Mouse (Mus musculus): ENCODE data around the gene Ank3. TPM values are rescaled to one million over a fixed set of nuclear protein-coding genes. Genes with fewer than 3 reads are reported as not detected.

Ank3 gene
- polyA plus RNA-seq, 1 experiment from 2014 or later = 24.5 TPM

GRCm38 (mm10) chr10:69656321-69656720, 257.7 kb downstream of the Ank3 start:
- ATAC-seq (peak; percentile 27), DNase-seq (ENCODE audit: low spot score) (peak; percentile 91)
- no peak overlapping the region for H3K9ac ChIP-seq (replicated peaks; ENCODE audit: low read depth)
- H3K36me3 ChIP-seq (ENCODE audit: insufficient read depth, low read length) = no peaks in the 10 kb centered on the region
- no peaks in the 10 kb centered on the region for H3K27me3 ChIP-seq (replicated peaks; ENCODE audit: insufficient read depth, low read length)
- H3K4me2 ChIP-seq (replicated peaks; ENCODE audit: low read depth, low read length) = no peak overlapping the region
- H3K4me1 ChIP-seq (ENCODE audit: insufficient read depth, low read depth, low read length) = peaks cover 10% of the 10 kb centered on the region
- no peaks in the 10 kb centered on the region for H3K9me3 ChIP-seq (ENCODE audit: low read length)
- WGBS = 6% methylated on average over 3 of the region's 3 CpGs
- H3K27ac ChIP-seq (ENCODE audit: low read length) = no peak overlapping the region
- H3K4me3 ChIP-seq (ENCODE audit: low read depth, low read length) = no peak overlapping the region
- TF ChIP-seq CTCF (IDR thresholded peaks at IDR 0.05) = peak; percentile 91
- TF ChIP-seq EP300 (IDR thresholded peaks at IDR 0.05) = no peak

DNA sequence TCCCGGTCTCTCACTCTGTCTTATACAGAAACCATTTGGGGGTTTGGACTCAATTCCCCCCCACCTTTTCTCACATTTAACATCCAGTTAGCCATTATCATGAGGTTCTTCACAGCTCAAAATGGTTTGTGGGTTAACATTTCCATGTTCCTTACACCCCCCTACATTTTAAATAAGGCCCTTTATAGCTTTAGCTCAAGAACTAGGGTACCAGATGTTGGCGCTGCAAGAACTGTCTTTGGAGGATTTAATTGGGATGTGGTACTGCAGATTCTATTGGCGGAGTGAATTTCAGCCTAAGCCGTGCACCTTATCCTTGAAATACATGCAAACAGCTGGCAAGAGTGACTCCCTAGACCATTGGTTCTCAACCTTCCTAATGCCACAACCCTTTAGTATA, 261.2 kb downstream of the Ank3 start:
- H3K36me3 ChIP-seq (ENCODE audit: insufficient read depth, low read length) = no peaks in the 10 kb centered on the region
- ATAC-seq = no peak
- H3K9ac ChIP-seq (replicated peaks; ENCODE audit: low read depth) = no peak overlapping the region
- no peaks in the 10 kb centered on the region for H3K4me1 ChIP-seq (ENCODE audit: insufficient read depth, low read depth, low read length)
- H3K4me2 ChIP-seq (replicated peaks; ENCODE audit: low read depth, low read length) = no peak overlapping the region
- no peak for TF ChIP-seq CTCF (IDR thresholded peaks at IDR 0.05)
- TF ChIP-seq EP300 (IDR thresholded peaks at IDR 0.05) = no peak
- 85% methylated on average over 4 of the region's 4 CpGs for whole genome bisulfite sequencing
- no peaks in the 10 kb centered on the region for H3K9me3 ChIP-seq (ENCODE audit: low read length)
- no peak for DNase-seq (ENCODE audit: low spot score)
- H3K4me3 ChIP-seq (ENCODE audit: low read depth, low read length) = no peak overlapping the region
- H3K27ac ChIP-seq (ENCODE audit: low read length) = no peak overlapping the region
- no peaks in the 10 kb centered on the region for H3K27me3 ChIP-seq (replicated peaks; ENCODE audit: insufficient read depth, low read length)

DNA sequence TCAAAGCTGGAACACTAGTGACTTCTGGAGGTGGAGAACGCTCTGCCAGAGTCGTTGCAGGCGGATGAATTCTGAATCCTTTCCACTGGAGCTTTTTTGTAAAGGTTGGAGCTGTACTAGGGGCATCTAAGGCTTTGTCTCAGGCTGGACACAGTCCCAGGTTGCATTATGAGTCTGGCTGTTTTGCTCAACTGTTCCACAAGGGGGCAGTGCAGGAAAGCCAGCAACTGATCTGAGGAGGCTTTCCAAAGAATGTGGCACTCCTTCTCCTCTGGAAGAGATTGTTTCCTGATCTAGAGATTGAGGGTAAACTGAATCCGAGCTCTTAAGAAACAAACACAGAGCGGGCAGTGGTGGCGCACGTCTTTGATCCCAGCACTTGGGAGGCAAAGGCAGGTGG, 263.8 kb downstream of the Ank3 start:
- Histone ChIP-seq H3K4me2 (replicated peaks; ENCODE audit: low read depth, low read length) (no peak overlapping the region), H3K4me3 (ENCODE audit: low read depth, low read length) (no peak overlapping the region), H3K9ac (replicated peaks; ENCODE audit: low read depth) (no peak overlapping the region), H3K9me3 (ENCODE audit: low read length) (no peaks in the 10 kb centered on the region), H3K36me3 (ENCODE audit: insufficient read depth, low read length) (no peaks in the 10 kb centered on the region), H3K4me1 (ENCODE audit: insufficient read depth, low read depth, low read length) (no peaks in the 10 kb centered on the region), H3K27me3 (replicated peaks; ENCODE audit: insufficient read depth, low read length) (no peaks in the 10 kb centered on the region), H3K27ac (ENCODE audit: low read length) (no peak overlapping the region)
- TF ChIP-seq CTCF (IDR thresholded peaks at IDR 0.05) (peak; percentile 92), EP300 (IDR thresholded peaks at IDR 0.05) (no peak)
- ATAC-seq (peak; percentile 70), DNase-seq (ENCODE audit: low spot score) (peak; percentile 90)
- 6% methylated on average over 7 of the region's 7 CpGs for WGBS

GRCm38 (mm10) chr10:69667482-69667881, 268.9 kb downstream of the Ank3 start:
- Histone ChIP-seq H3K4me2 (replicated peaks; ENCODE audit: low read depth, low read length) (no peak overlapping the region), H3K27ac (ENCODE audit: low read length) (no peak overlapping the region), H3K9ac (replicated peaks; ENCODE audit: low read depth) (no peak overlapping the region), H3K4me3 (ENCODE audit: low read depth, low read length) (no peak overlapping the region), H3K4me1 (ENCODE audit: insufficient read depth, low read depth, low read length) (no peaks in the 10 kb centered on the region), H3K27me3 (replicated peaks; ENCODE audit: insufficient read depth, low read length) (no peaks in the 10 kb centered on the region), H3K36me3 (ENCODE audit: insufficient read depth, low read length) (no peaks in the 10 kb centered on the region), H3K9me3 (ENCODE audit: low read length) (no peaks in the 10 kb centered on the region)
- 77% methylated on average over 4 of the region's 4 CpGs for WGBS
- no peak for DNase-seq (ENCODE audit: low spot score)
- ATAC-seq = no peak
- TF ChIP-seq CTCF (IDR thresholded peaks at IDR 0.05) = no peak
- TF ChIP-seq EP300 (IDR thresholded peaks at IDR 0.05) = no peak

- Histone ChIP-seq H3K4me3 (ENCODE audit: low read depth, low read length) (no peak overlapping the region), H3K27ac (ENCODE audit: low read length) (no peak overlapping the region), H3K4me2 (replicated peaks; ENCODE audit: low read depth, low read length) (no peak overlapping the region), H3K9ac (replicated peaks; ENCODE audit: low read depth) (no peak overlapping the region), H3K9me3 (ENCODE audit: low read length) (no peaks in the 10 kb centered on the region), H3K36me3 (ENCODE audit: insufficient read depth, low read length) (no peaks in the 10 kb centered on the region), H3K27me3 (replicated peaks; ENCODE audit: insufficient read depth, low read length) (no peaks in the 10 kb centered on the region), H3K4me1 (ENCODE audit: insufficient read depth, low read depth, low read length) (no peaks in the 10 kb centered on the region)
- 2% methylated on average over 1 of the region's 1 CpGs for WGBS
- no peak for DNase-seq (ENCODE audit: low spot score)
- no peak for ATAC-seq
- TF ChIP-seq EP300 (IDR thresholded peaks at IDR 0.05) (no peak), CTCF (IDR thresholded peaks at IDR 0.05) (no peak)
Measured at GRCm38 (mm10) chr10:69670496-69670895, 271.9 kb downstream of the Ank3 start.

DNA sequence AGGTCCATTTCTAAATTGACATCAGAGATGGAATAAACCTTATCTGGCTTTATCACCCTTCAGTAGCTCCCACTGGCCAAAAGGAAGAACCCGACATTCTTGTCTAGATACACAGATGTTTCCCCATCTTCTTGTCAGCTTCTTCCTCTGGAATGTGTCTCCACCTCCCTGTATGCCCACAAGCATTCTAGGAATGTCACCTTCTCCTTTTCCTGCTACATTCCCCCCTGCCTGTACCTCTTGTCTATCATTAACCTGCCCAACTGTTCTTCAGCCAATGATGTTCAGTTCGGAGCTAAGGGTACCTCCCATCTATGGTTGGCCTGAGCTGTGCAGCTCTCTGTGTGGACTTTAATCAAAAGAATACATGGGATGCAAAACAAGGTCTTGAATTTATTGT, 272.4 kb downstream of the Ank3 start:
- Histone ChIP-seq H3K4me2 (replicated peaks; ENCODE audit: low read depth, low read length) (no peak overlapping the region), H3K27me3 (replicated peaks; ENCODE audit: insufficient read depth, low read length) (no peaks in the 10 kb centered on the region), H3K4me1 (ENCODE audit: insufficient read depth, low read depth, low read length) (no peaks in the 10 kb centered on the region), H3K27ac (ENCODE audit: low read length) (no peak overlapping the region), H3K9ac (replicated peaks; ENCODE audit: low read depth) (no peak overlapping the region), H3K36me3 (ENCODE audit: insufficient read depth, low read length) (no peaks in the 10 kb centered on the region), H3K4me3 (ENCODE audit: low read depth, low read length) (no peak overlapping the region), H3K9me3 (ENCODE audit: low read length) (no peaks in the 10 kb centered on the region)
- WGBS = 21% methylated on average over 2 of the region's 2 CpGs
- peak; percentile 57; the same call in 1 of the 2 replicates for ATAC-seq
- DNase-seq (ENCODE audit: low spot score) = no peak
- TF ChIP-seq EP300 (IDR thresholded peaks at IDR 0.05) (no peak), CTCF (IDR thresholded peaks at IDR 0.05) (no peak)

DNA sequence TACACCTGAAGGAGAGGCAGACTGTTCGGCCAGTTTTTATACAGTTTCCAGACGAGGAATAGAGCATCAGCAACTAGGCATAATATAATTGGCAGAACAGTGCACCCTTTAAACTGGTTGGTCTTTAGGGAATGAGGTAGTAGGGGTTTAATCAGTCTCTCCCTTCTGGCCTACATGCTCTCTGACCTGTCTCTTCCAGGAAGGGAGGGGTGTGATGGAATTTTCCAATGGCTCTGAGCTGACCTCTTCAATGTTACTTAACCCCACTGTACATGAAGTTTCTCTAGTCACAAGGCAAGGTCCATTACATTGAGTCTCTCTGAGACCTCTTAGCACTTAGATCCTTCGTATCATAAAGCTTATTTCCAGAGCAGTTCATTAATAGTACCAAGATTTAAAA, 272.9 kb downstream of the Ank3 start:
- TF ChIP-seq EP300 (IDR thresholded peaks at IDR 0.05) (no peak), CTCF (IDR thresholded peaks at IDR 0.05) (no peak)
- H3K27ac ChIP-seq (ENCODE audit: low read length) = no peak overlapping the region
- no peaks in the 10 kb centered on the region for H3K9me3 ChIP-seq (ENCODE audit: low read length)
- H3K27me3 ChIP-seq (replicated peaks; ENCODE audit: insufficient read depth, low read length) = no peaks in the 10 kb centered on the region
- ATAC-seq (no peak), DNase-seq (ENCODE audit: low spot score) (no peak)
- H3K9ac ChIP-seq (replicated peaks; ENCODE audit: low read depth) = no peak overlapping the region
- H3K4me2 ChIP-seq (replicated peaks; ENCODE audit: low read depth, low read length) = no peak overlapping the region
- 71% methylated on average over 3 of the region's 3 CpGs for WGBS
- H3K36me3 ChIP-seq (ENCODE audit: insufficient read depth, low read length) = no peaks in the 10 kb centered on the region
- H3K4me3 ChIP-seq (ENCODE audit: low read depth, low read length) = no peak overlapping the region
- no peaks in the 10 kb centered on the region for H3K4me1 ChIP-seq (ENCODE audit: insufficient read depth, low read depth, low read length)

Measured in lung, postnatal 0 days (tissue).